Mouse (Mus musculus): ENCODE measurements at regions not wholly inside any gene's neighbourhood (a gene's known extent, or its start where the extent isn't known, plus 50 kb on each side); places are given as distances from the start of the nearest gene placed in this dataset.

DNA sequence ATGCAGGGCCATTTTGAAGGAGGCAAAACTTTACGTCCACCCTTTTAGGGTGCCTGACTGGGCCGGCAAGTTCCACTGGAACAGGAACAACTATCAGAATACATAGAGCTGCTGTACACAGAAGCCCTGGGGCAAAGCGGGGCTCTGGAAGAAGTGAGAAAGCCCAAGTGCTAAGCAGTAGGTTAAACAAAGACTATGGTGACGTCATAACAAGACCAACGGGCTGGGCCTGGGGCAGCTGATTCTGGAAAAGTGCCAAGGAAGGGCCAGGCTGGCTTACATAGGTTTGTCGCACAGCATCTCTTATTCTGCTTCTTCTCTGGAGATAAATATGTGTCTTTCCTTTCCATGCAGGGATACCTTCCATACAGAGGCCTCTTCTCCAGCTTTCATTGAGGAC, 631.6 kb upstream of the Gm10131 start:
- no peak for ATAC-seq (ENCODE audit: insufficient number of reproducible peaks, insufficient read depth, low FRiP score, low read depth)
- Histone ChIP-seq H3K36me3 (ENCODE audit: control insufficient read depth, insufficient read depth, low read length) (no peaks in the 10 kb centered on the region), H3K4me3 (ENCODE audit: control insufficient read depth in 1 of 2, insufficient read depth in 1 of 2, low read depth in 1 of 2, low read length in 2 of 2) (no peak overlapping the region), H3K9me3 (ENCODE audit: control insufficient read depth, low read length) (no peaks in the 10 kb centered on the region), H3K27me3 (ENCODE audit: control insufficient read depth, insufficient read depth, low read length) (no peaks in the 10 kb centered on the region), H3K9ac (ENCODE audit: low read length) (no peak overlapping the region), H3K4me1 (ENCODE audit: control insufficient read depth in 2 of 2, insufficient read depth in 2 of 2, low read length in 2 of 2) (no peaks in the 10 kb centered on the region), H3K27ac (replicated peaks in 1 of 2; ENCODE audit: control insufficient read depth in 1 of 2, insufficient read depth in 1 of 2, low read depth in 2 of 2, low read length in 2 of 2) (no peak overlapping the region), H3K4me2 (ENCODE audit: low read length) (no peak overlapping the region)
- 49% methylated on average over 6 of the region's 6 CpGs for WGBS

DNA sequence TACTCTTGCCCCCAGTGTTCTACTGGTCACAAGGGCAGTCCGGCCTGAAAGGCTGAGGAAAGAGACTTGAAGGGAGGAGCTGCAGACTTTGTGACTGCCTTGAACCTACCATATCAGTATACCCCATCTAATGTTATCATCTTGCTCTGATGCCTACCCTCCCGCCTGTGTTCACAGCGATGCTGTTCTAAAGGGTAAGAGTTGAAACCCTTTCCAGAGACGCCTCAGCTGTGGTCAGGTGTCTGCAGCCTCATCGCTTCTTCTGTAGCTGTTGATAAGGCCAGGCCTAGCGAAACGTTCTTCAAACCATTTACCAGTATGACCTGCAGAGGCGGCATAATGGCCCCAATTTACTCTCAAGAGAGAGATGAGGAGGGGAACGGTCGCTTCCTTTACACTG, 629.3 kb upstream of the Gm10131 start:
- Histone ChIP-seq H3K27me3 (ENCODE audit: control insufficient read depth, insufficient read depth, low read length) (no peaks in the 10 kb centered on the region), H3K4me1 (ENCODE audit: control insufficient read depth in 2 of 2, insufficient read depth in 2 of 2, low read length in 2 of 2) (no peaks in the 10 kb centered on the region), H3K4me3 (ENCODE audit: control insufficient read depth in 1 of 2, insufficient read depth in 1 of 2, low read depth in 1 of 2, low read length in 2 of 2) (no peak overlapping the region), H3K9me3 (ENCODE audit: control insufficient read depth, low read length) (no peaks in the 10 kb centered on the region), H3K4me2 (ENCODE audit: low read length) (no peak overlapping the region), H3K9ac (ENCODE audit: low read length) (no peak overlapping the region), H3K36me3 (ENCODE audit: control insufficient read depth, insufficient read depth, low read length) (no peaks in the 10 kb centered on the region), H3K27ac (replicated peaks in 1 of 2; ENCODE audit: control insufficient read depth in 1 of 2, insufficient read depth in 1 of 2, low read depth in 2 of 2, low read length in 2 of 2) (no peak overlapping the region)
- ATAC-seq (ENCODE audit: insufficient number of reproducible peaks, insufficient read depth, low FRiP score, low read depth) = no peak
- WGBS = 75% methylated on average over 10 of the region's 10 CpGs

DNA sequence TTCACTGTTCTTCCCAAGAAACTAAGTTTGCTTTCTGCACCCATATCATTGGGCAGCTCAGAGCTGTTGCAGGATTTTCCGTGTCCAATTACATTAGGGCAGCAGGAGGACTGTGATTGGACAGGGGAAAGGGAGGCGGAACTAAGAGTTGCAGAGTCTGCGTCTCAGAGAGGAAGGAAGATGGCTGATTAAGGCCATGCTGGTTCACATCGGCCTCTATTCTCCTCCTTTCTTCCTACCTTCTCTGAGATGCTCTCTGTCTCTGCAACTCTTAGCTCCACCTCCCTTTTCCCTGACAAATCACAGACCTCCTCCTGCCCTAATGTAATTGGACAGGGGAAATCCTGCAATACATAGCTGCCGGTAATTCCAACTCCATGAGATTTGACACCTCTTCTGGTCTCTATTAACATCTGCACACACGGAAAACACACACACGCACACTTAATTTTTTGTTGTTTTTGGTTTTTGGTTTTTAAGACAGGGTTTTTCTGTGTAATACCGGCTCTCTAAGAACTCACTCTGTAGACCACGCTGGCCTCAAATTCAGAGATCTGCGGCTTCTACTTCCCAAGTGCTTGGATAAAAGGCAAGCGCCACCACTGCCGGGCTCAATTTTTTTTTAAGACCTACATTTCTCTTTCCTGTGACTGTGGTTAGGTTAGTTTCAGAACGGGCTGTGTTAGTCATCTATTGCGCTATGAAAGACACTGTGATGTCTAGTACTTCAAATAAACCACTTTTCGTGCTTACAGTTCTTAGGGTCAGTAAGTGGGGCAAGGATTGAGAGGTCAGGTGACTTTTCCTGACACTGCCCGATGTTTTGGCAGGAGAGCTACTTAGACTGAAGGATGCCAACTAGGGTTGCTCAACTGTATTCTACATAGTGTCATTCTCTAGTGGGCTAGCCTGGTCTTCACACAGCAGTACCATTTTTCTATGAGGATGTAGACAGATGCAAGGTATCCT, 628.6 kb upstream of the Gm10131 start:
- Histone ChIP-seq H3K9me3 (ENCODE audit: control insufficient read depth, low read length) (no peaks in the 10 kb centered on the region), H3K27ac (replicated peaks in 1 of 2; ENCODE audit: control insufficient read depth in 1 of 2, insufficient read depth in 1 of 2, low read depth in 2 of 2, low read length in 2 of 2) (no peak overlapping the region), H3K4me1 (ENCODE audit: control insufficient read depth in 2 of 2, insufficient read depth in 2 of 2, low read length in 2 of 2) (no peaks in the 10 kb centered on the region), H3K36me3 (ENCODE audit: control insufficient read depth, insufficient read depth, low read length) (no peaks in the 10 kb centered on the region), H3K27me3 (ENCODE audit: control insufficient read depth, insufficient read depth, low read length) (no peaks in the 10 kb centered on the region), H3K4me2 (ENCODE audit: low read length) (no peak overlapping the region), H3K9ac (ENCODE audit: low read length) (no peak overlapping the region), H3K4me3 (ENCODE audit: control insufficient read depth in 1 of 2, insufficient read depth in 1 of 2, low read depth in 1 of 2, low read length in 2 of 2) (no peak overlapping the region)
- WGBS = 89% methylated on average over 16 of the region's 16 CpGs
- no peak for ATAC-seq (ENCODE audit: insufficient number of reproducible peaks, insufficient read depth, low FRiP score, low read depth)

DNA sequence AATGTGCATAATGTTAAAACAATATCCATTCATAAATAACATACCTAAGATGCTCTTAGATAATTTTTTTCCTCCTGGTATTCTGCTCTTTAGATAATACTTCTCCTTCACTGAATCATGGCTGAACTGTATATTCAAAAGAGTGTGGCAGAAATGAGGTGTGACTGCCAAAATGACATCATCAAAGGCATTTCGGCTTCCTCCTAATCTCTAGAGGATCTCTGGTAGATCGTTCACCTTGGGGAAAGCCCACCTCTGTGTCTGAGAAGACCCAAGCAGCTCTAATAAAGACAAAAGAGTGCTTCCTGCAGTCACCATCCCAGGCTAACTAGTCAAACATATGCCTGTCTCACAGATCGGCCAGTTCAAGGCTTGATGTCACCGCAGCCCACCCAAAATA, 624.7 kb upstream of the Gm10131 start:
- no peak overlapping the region for H3K4me3 ChIP-seq (ENCODE audit: control insufficient read depth in 1 of 2, insufficient read depth in 1 of 2, low read depth in 1 of 2, low read length in 2 of 2)
- no peaks in the 10 kb centered on the region for H3K36me3 ChIP-seq (ENCODE audit: control insufficient read depth, insufficient read depth, low read length)
- no peaks in the 10 kb centered on the region for H3K9me3 ChIP-seq (ENCODE audit: control insufficient read depth, low read length)
- H3K9ac ChIP-seq (ENCODE audit: low read length) = no peak overlapping the region
- H3K4me1 ChIP-seq (ENCODE audit: control insufficient read depth in 2 of 2, insufficient read depth in 2 of 2, low read length in 2 of 2) = peaks cover 0 to 6% of the 10 kb centered on the region in 2 experiments; a peak in 2 of 4 replicates
- 77% methylated on average over 4 of the region's 4 CpGs for WGBS
- H3K4me2 ChIP-seq (ENCODE audit: low read length) = no peak overlapping the region
- no peak for ATAC-seq (ENCODE audit: insufficient number of reproducible peaks, insufficient read depth, low FRiP score, low read depth)
- H3K27ac ChIP-seq (replicated peaks in 1 of 2; ENCODE audit: control insufficient read depth in 1 of 2, insufficient read depth in 1 of 2, low read depth in 2 of 2, low read length in 2 of 2) = no peak overlapping the region
- H3K27me3 ChIP-seq (ENCODE audit: control insufficient read depth, insufficient read depth, low read length) = no peaks in the 10 kb centered on the region

DNA sequence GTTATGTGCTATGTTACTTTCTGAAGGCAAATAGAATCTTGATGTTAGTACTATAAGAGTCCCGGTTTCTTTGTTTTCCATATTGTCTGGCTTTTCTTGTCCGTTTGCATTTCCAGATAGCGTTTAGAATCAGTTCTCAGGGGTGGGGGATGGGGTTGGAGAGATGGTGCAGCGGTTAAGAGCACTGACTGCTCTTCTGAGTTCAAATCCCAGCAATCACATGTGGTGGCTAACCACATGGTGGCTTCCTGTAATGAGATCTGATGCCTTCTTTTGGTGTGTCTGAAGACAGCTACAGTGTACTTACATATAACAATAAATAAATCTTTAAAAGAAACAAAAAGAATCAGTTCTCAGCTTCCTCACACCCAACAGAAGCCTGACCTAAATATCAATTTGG, 623.5 kb upstream of the Gm10131 start:
- no peak for ATAC-seq (ENCODE audit: insufficient number of reproducible peaks, insufficient read depth, low FRiP score, low read depth)
- H3K27ac ChIP-seq (replicated peaks in 1 of 2; ENCODE audit: control insufficient read depth in 1 of 2, insufficient read depth in 1 of 2, low read depth in 2 of 2, low read length in 2 of 2) = no peak overlapping the region
- 71% methylated on average over 4 of the region's 4 CpGs for WGBS

DNA sequence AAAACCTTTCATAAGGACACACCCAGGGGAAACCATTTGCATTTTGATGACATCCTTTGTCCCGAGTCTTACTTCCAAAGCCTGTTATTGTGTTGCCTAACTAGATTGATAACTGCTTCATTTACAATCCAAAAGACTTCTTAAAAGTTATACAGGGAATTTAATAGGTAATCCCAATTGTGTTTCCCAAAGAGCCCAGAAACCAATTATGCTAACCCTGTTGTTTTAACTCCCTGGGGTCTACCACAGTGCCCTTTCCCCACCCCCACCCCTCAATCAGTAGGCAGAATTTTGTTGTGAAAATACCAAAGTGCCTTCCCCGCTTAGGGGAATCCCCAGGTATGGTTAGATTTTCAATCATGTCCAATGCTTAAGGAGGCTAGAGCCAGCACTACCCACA, 621.3 kb upstream of the Gm10131 start:
- Histone ChIP-seq H3K27me3 (ENCODE audit: control insufficient read depth, insufficient read depth, low read length) (no peaks in the 10 kb centered on the region), H3K36me3 (ENCODE audit: control insufficient read depth, insufficient read depth, low read length) (no peaks in the 10 kb centered on the region), H3K9me3 (ENCODE audit: control insufficient read depth, low read length) (no peaks in the 10 kb centered on the region), H3K27ac (replicated peaks in 1 of 2; ENCODE audit: control insufficient read depth in 1 of 2, insufficient read depth in 1 of 2, low read depth in 2 of 2, low read length in 2 of 2) (no peak overlapping the region), H3K9ac (ENCODE audit: low read length) (no peak overlapping the region), H3K4me3 (ENCODE audit: control insufficient read depth in 1 of 2, insufficient read depth in 1 of 2, low read depth in 1 of 2, low read length in 2 of 2) (no peak overlapping the region), H3K4me1 (ENCODE audit: control insufficient read depth in 2 of 2, insufficient read depth in 2 of 2, low read length in 2 of 2) (peaks cover 0 to 6% of the 10 kb centered on the region in 2 experiments; a peak in 2 of 4 replicates), H3K4me2 (ENCODE audit: low read length) (no peak overlapping the region)
- ATAC-seq (ENCODE audit: insufficient number of reproducible peaks, insufficient read depth, low FRiP score, low read depth) = no peak
- 38% methylated on average over 2 of the region's 2 CpGs for WGBS

More for the DNA sequence above, 623.5 kb upstream of the Gm10131 start:
- Histone ChIP-seq H3K4me2 (ENCODE audit: low read length) (no peak overlapping the region), H3K4me1 (ENCODE audit: control insufficient read depth in 2 of 2, insufficient read depth in 2 of 2, low read length in 2 of 2) (peaks cover 0 to 6% of the 10 kb centered on the region in 2 experiments; a peak in 2 of 4 replicates), H3K9ac (ENCODE audit: low read length) (no peak overlapping the region), H3K4me3 (ENCODE audit: control insufficient read depth in 1 of 2, insufficient read depth in 1 of 2, low read depth in 1 of 2, low read length in 2 of 2) (no peak overlapping the region), H3K9me3 (ENCODE audit: control insufficient read depth, low read length) (no peaks in the 10 kb centered on the region), H3K27me3 (ENCODE audit: control insufficient read depth, insufficient read depth, low read length) (no peaks in the 10 kb centered on the region), H3K36me3 (ENCODE audit: control insufficient read depth, insufficient read depth, low read length) (no peaks in the 10 kb centered on the region)

DNA sequence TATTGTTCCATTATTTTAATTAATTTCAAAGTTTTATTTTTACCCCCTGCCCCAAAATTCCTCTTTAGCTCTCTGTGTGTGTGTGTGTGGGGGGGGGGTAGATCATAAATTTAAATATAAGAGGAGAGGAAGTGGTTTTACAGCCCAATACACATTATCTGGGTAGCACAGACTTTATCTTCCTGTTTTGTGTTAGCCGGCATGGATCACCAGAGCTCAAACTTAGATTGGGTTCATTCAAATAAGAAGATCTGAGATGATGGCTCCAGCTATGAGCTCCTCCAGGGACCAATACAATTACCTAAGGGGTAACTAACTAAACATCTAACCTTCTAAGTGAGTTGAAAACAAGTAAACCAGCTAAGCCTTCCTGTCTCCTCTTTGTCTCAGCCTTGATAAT, 620.8 kb upstream of the Gm10131 start:
- WGBS = 33% methylated on average over 1 of the region's 1 CpGs
- no peak overlapping the region for H3K4me2 ChIP-seq (ENCODE audit: low read length)
- H3K27ac ChIP-seq (replicated peaks in 1 of 2; ENCODE audit: control insufficient read depth in 1 of 2, insufficient read depth in 1 of 2, low read depth in 2 of 2, low read length in 2 of 2) = no peak overlapping the region
- peaks cover 0 to 6% of the 10 kb centered on the region in 2 experiments; a peak in 2 of 4 replicates for H3K4me1 ChIP-seq (ENCODE audit: control insufficient read depth in 2 of 2, insufficient read depth in 2 of 2, low read length in 2 of 2)
- no peaks in the 10 kb centered on the region for H3K9me3 ChIP-seq (ENCODE audit: control insufficient read depth, low read length)
- no peaks in the 10 kb centered on the region for H3K36me3 ChIP-seq (ENCODE audit: control insufficient read depth, insufficient read depth, low read length)
- no peak overlapping the region for H3K9ac ChIP-seq (ENCODE audit: low read length)
- no peak overlapping the region for H3K4me3 ChIP-seq (ENCODE audit: control insufficient read depth in 1 of 2, insufficient read depth in 1 of 2, low read depth in 1 of 2, low read length in 2 of 2)
- no peaks in the 10 kb centered on the region for H3K27me3 ChIP-seq (ENCODE audit: control insufficient read depth, insufficient read depth, low read length)
- ATAC-seq (ENCODE audit: insufficient number of reproducible peaks, insufficient read depth, low FRiP score, low read depth) = no peak

All from heart, embryonic 14.5 days (tissue).